Comparison of ENCODE assay signal across 11 mouse cellular contexts in the genomic region with DNA sequence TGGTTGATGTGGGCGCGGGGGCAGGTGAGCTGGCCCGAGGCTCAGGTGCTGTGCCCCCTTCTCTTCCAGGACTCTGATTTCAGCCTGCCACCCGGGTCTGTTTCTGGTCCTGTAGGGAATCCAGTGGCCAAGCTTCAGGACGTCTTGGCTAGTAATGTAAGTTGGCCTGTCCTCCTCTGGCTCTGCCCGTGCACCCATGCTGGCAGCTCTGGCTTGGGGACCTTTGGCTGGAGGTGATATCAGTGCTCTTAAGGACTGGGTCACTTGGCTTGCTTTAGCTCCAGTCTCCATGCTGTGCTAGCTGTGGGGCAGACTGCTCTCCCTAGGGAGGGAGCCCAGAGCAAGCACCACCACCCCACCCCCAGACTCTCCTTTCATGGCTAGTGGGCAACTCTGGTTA. TPM values are rescaled to one million over a fixed set of nuclear protein-coding genes. Genes with fewer than 3 reads are reported as not detected.
DNase-seq lines count a peak whose midpoint lies in the region.
"Had no signal": no experiment of that assay in that cellular context is flagged by ENCODE, and none has a peak within 500 bp of the region (broad histone marks: within the 10 kb centered on the region; RNA-seq: fewer than 3 reads in every experiment).

No protein-coding gene starts in this region.

- intact Hi-C loops in heart, postnatal 14 days (cut with DNase I), result no loop called here

- peak; percentile 29 for DNase-seq in cerebellum, adult 9-11 months
- no peak for DNase-seq in cerebellum, postnatal 4 days (ENCODE audit: low spot score in 2 of 2)
- DNase-seq in heart, adult 11 months, result peak; percentile 94
- no peak for DNase-seq in heart, postnatal 14 days
- DNase-seq in kidney, adult 9 months, result peak; percentile 34
- DNase-seq in kidney, postnatal 10 days, result no peak
- DNase-seq in skeletal muscle tissue, adult 2 months (ENCODE audit: low read depth, low spot score), result peak; percentile 76
- DNase-seq: adrenal gland, postnatal 36 days; cerebellum, adult 9-10 months; cerebellum, postnatal 36 days; heart, postnatal 36 days had no signal

RNA-seq across cellular contexts. Expression of gene Pomt1, which starts 16.4 kb away (rescaled TPM):
- 10 to 100 TPM; 11.7 to 13.4 TPM for total RNA-seq in heart, postnatal 14 days (2021)

RNA-seq across cellular contexts. Expression of gene Uck1, which starts 39.9 kb away (rescaled TPM):
- 10 to 100 TPM; 26.1 to 26.7 TPM for total RNA-seq in heart, postnatal 14 days (2021)

Comparison
In these comparisons a context has a peak if more than half of its experiments do, and no peak if none do; other contexts are left out.
1. DNase-seq: peak in cerebellum, adult 9-11 months (single experiment), heart, adult 11 months (single experiment), kidney, adult 9 months (single experiment) and skeletal muscle tissue, adult 2 months (single experiment); none in cerebellum, postnatal 4 days (0 of 2), heart, postnatal 14 days (0 of 2) and kidney, postnatal 10 days (single experiment).